Mouse (Mus musculus) CH12.LX (cell line): ENCODE data around the gene B3gnt8. TPM values are rescaled to one million over a fixed set of nuclear protein-coding genes. Genes with fewer than 3 reads are reported as not detected.

Experiments
- DNase-seq: peaks from one replicate; pipeline ENCODE4 v3.0.0-alpha.2; 2013; ENCODE audit errors: extremely low read depth
- H3K27ac ChIP-seq: 2 replicates; pipeline ENCODE4 v1.5.1; 2012; ENCODE audit warnings: low read depth, mild to moderate bottlenecking, control low read depth, moderate library complexity; ENCODE audit not compliant: insufficient read depth
- H3K27me3 ChIP-seq: replicated peaks from 2 replicates; pipeline ENCODE3; 2012; ENCODE audit warnings: inconsistent platforms
- H3K36me3 ChIP-seq, 2 experiments: replicated peaks in 1 of 2; 2 replicates each; pipeline versions ENCODE3 to v1.6.1; 2012; ENCODE audit warnings: inconsistent platforms in 1 of 2, low read length in 1 of 2, mild to moderate bottlenecking in 1 of 2, mixed read lengths in 1 of 2, moderate library complexity in 1 of 2; ENCODE audit not compliant: control insufficient read depth in 1 of 2, insufficient read depth in 1 of 2
- H3K4me1 ChIP-seq, 2 experiments: 2 replicates each; pipeline ENCODE4 v1.6.1; 2012; ENCODE audit warnings: inconsistent platforms in 1 of 2, moderate library complexity in 1 of 2; ENCODE audit not compliant: insufficient read depth in 2 of 2, control insufficient read depth in 1 of 2
- H3K4me2 ChIP-seq: 2 replicates; pipeline ENCODE4 v1.6.1; 2012; ENCODE audit warnings: low read depth, mild to moderate bottlenecking, control low read depth; ENCODE audit not compliant: poor library complexity, insufficient read depth, severe bottlenecking
- H3K4me3 ChIP-seq, 3 experiments: fragments of 150-350 bp in 1 of 3; sonication (generic) in 1 of 3; replicated peaks in 1 of 3; 2 replicates each; pipeline versions ENCODE3 to v1.5.1; 2011 to 2012; ENCODE audit warnings: low read depth in 2 of 3, low read length in 2 of 3, mild to moderate bottlenecking in 2 of 3, moderate library complexity in 2 of 3, control low read depth in 1 of 3, improper control_type of control experiment in 1 of 3, inconsistent platforms in 1 of 3, mixed read lengths in 1 of 3; ENCODE audit not compliant: poor library complexity in 1 of 3
- H3K79me2 ChIP-seq: replicated peaks from 2 replicates; pipeline ENCODE4 v1.6.1; 2012; ENCODE audit warnings: mild to moderate bottlenecking, moderate library complexity; ENCODE audit not compliant: control insufficient read depth, poor library complexity, insufficient read depth, severe bottlenecking; ENCODE audit errors: extremely low read depth
- H3K9ac ChIP-seq: 2 replicates; pipeline ENCODE4 v1.6.1; 2012; ENCODE audit warnings: low read depth, mild to moderate bottlenecking, control low read depth, moderate library complexity; ENCODE audit not compliant: insufficient read depth
- H3K9me3 ChIP-seq: replicated peaks from 2 replicates; pipeline ENCODE3; 2012; ENCODE audit warnings: low read length, inconsistent platforms, mixed read lengths
- BHLHE40 ChIP-seq: IDR thresholded peaks from 2 replicates; pipeline ENCODE4 v1.6.1; 2011; ENCODE audit warnings: mild to moderate bottlenecking, low read depth, low read length, improper control_type of control experiment
- CHD1 ChIP-seq: IDR thresholded peaks from 2 replicates; pipeline ENCODE4 v1.6.1; 2012; ENCODE audit warnings: low read depth, low read length, improper control_type of control experiment, inconsistent platforms
- ELF1 ChIP-seq: IDR thresholded peaks from 2 replicates; pipeline ENCODE4 v1.6.1; 2014; ENCODE audit warnings: low read depth, mild to moderate bottlenecking, inconsistent platforms, low read length, improper control_type of control experiment
- EP300 ChIP-seq: IDR thresholded peaks from 2 replicates; pipeline ENCODE4 v1.6.1; 2011; ENCODE audit warnings: low read length, improper control_type of control experiment
- HCFC1 ChIP-seq: IDR thresholded peaks from 2 replicates; pipeline ENCODE4 v1.6.1; 2012; ENCODE audit warnings: low read depth, mild to moderate bottlenecking, inconsistent platforms, low read length, improper control_type of control experiment
- IRF4 ChIP-seq: IDR thresholded peaks from 2 replicates; pipeline ENCODE4 v1.6.1; 2014; ENCODE audit warnings: low read depth, mild to moderate bottlenecking, inconsistent platforms, low read length, improper control_type of control experiment
- JUN ChIP-seq: IDR thresholded peaks from 2 replicates; pipeline ENCODE4 v1.6.1; 2011; ENCODE audit warnings: low read depth, mild to moderate bottlenecking, low read length, improper control_type of control experiment, moderate library complexity; ENCODE audit not compliant: insufficient read depth
- MAX ChIP-seq: IDR thresholded peaks from 2 replicates; pipeline ENCODE4 v1.6.1; 2011; ENCODE audit warnings: low read length, improper control_type of control experiment
- NRF1 ChIP-seq: IDR thresholded peaks from 2 replicates; pipeline ENCODE4 v1.6.1; 2014; ENCODE audit warnings: low read depth, mild to moderate bottlenecking, inconsistent platforms, low read length, improper control_type of control experiment, moderate library complexity
- PAX5 ChIP-seq: IDR thresholded peaks from 2 replicates; pipeline ENCODE4 v1.6.1; 2012; ENCODE audit warnings: low read length, inconsistent platforms, mixed read lengths
- POLR2A ChIP-seq: IDR thresholded peaks from 2 replicates; pipeline ENCODE4 v1.6.1; 2011; ENCODE audit warnings: low read depth, mild to moderate bottlenecking, improper control_type of control experiment, low read length
- POLR2AphosphoS2 ChIP-seq: IDR thresholded peaks from 2 replicates; pipeline ENCODE4 v1.6.1; 2011; ENCODE audit warnings: low read depth, low read length, improper control_type of control experiment
- SMC3 ChIP-seq: IDR thresholded peaks from 2 replicates; pipeline ENCODE4 v1.6.1; 2011; ENCODE audit warnings: low read depth, low read length, improper control_type of control experiment
- TBP ChIP-seq: conservative IDR thresholded peaks from 2 replicates; pipeline ENCODE4 v1.6.1; 2011; ENCODE audit warnings: low read depth, low read length, improper control_type of control experiment
- USF1 ChIP-seq: IDR thresholded peaks from 2 replicates; pipeline ENCODE4 v1.6.1; 2014; ENCODE audit warnings: low read depth, mild to moderate bottlenecking, inconsistent platforms, low read length, improper control_type of control experiment
- USF2 ChIP-seq: conservative IDR thresholded peaks from 2 replicates; pipeline ENCODE4 v1.6.1; 2011; ENCODE audit warnings: low read depth, low read length, improper control_type of control experiment
- ZC3H11A ChIP-seq: IDR thresholded peaks from 2 replicates; pipeline ENCODE4 v1.6.1; 2012; ENCODE audit warnings: low read depth, mild to moderate bottlenecking, inconsistent platforms, low read length, improper control_type of control experiment
- ZKSCAN1 ChIP-seq: IDR thresholded peaks from 2 replicates; pipeline ENCODE4 v1.6.1; 2012; ENCODE audit warnings: low read depth, inconsistent platforms, low read length, improper control_type of control experiment, borderline replicate concordance
- ZMIZ1 ChIP-seq: IDR thresholded peaks from 2 replicates; pipeline ENCODE4 v1.6.1; 2012; ENCODE audit warnings: low read depth, mild to moderate bottlenecking, inconsistent platforms, low read length, improper control_type of control experiment
- ZNF384 ChIP-seq: IDR thresholded peaks from 2 replicates; pipeline ENCODE4 v1.6.1; 2012; ENCODE audit warnings: low read depth, low read length, improper control_type of control experiment, inconsistent platforms
- dilution Hi-C: fragments of 300-500 bp; cut with MboI; formaldehyde crosslinking; loops from 2 replicates; pipeline ENCODE4 v1.14.3; 2020; ENCODE audit warnings: low sequenced_read_pairs; ENCODE audit not compliant: extremely low pct_unique_long_range_greater_than_20kb, extremely low pct_ligation_motif_present
- in situ Hi-C: fragments of 300-500 bp; cut with MboI; formaldehyde crosslinking; loops from 3 replicates; pipeline ENCODE4 v1.14.3; 2019; ENCODE audit warnings: low sequenced_read_pairs, low pct_ligation_motif_present, low pct_unique_long_range_greater_than_20kb, mixed read lengths
- polyA plus RNA-seq: library from polyadenylated mRNA; unstranded; fragments of >175 nt; gene quantifications from 2 replicates; pipeline ENCODE4 v1.2.1, GENCODE M21; 2012; ENCODE audit warnings: low read depth; ENCODE audit not compliant: insufficient read length
- total RNA-seq, 2 experiments: library from RNA; depleted of rRNA; stranded (reverse); fragments of 300-350 nt in 1 of 2; fragments of >200 nt in 1 of 2; gene quantifications; 2 replicates each; pipeline ENCODE4 v1.2.3; 2012 to 2014

Gene B3gnt8
- total and polyA plus RNA-seq, 3 experiments: 0.21 to 0.24 TPM; not detected in 1

DNA sequence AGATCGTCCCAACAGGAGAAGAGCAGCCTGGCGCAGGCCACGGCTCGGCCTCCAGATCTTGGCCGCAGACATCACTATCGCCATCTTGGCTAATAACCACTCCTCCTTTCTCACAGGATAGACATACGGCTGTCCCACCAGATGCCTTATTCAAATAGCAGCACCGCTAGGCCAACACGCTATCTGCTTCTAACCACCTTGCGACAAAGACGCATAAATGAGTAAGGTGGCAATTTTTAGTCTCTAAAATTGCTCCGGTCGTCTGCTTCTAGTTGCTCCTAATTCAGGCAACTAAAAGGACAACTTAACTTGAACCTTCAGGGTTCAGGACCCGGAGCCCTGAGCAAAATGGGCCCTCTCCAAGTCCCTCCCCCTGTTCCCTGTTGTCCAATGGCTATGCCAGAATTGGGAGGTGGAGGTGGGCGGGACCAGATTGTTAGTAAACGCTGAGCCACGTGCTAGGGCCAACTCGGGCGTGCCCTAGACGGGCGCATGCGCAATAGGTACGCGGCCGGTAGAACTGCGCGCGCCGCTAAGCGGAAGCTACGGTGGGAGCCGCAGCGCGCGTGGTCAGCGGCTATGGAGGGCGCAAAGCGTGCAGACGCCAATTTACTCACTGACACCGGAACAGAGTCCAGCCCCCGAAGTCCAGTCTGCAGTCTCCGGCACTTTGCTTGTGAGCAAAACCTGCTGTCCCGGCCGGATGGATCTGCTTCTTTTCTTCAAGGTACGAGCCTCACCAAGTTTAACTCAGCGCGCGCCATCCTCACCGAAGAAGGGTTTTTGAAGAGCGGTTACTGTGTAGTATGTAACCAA is 32.4 kb downstream of the B3gnt8 start, which contains the start of the genes Bckdha and Exosc5 (continued):
- TF ChIP-seq ZKSCAN1 (no peak), HCFC1 (peak; percentile 87), IRF4 (peak; percentile 15; the same call in 1 of the 2 replicates), POLR2A (peak; percentile 95), NRF1 (peak; percentile 98), MAX (peak; percentile 100), ELF1 (peak; percentile 89)
- TF ChIP-seq, all 38 proteins: peak for 19

- peaks cover 0 to 4% of the 10 kb centered on the region in 2 experiments; a peak in 1 of 4 replicates for H3K4me1 ChIP-seq
- no peak for TF ChIP-seq POLR2AphosphoS2
- TF ChIP-seq ZMIZ1: no peak
- TF ChIP-seq JUN: no peak
- no peak for TF ChIP-seq EP300
- TF ChIP-seq USF2: no peak
- no peak for TF ChIP-seq SMC3
- TF ChIP-seq POLR2A: no peak
- TF ChIP-seq ZC3H11A: no peak
- no peak for TF ChIP-seq ZNF384
- no peak for TF ChIP-seq USF1
- no peak for TF ChIP-seq PAX5
- TF ChIP-seq CHD1: no peak
- TF ChIP-seq, all 38 proteins: peak for 0
- H3K9me3 ChIP-seq: no peaks in the 10 kb centered on the region
- H3K27ac ChIP-seq: no peak overlapping the region
- H3K27me3 ChIP-seq: no peaks in the 10 kb centered on the region
- no peak overlapping the region for H3K9ac ChIP-seq
- dilution Hi-C loops: no loop called here
- no peak overlapping the region for H3K4me3 ChIP-seq
- DNase-seq: no peak
- in situ Hi-C loops: no loop called here
- H3K4me2 ChIP-seq: no peak overlapping the region
- H3K79me2 ChIP-seq: peaks cover 5% of the 10 kb centered on the region
- H3K36me3 ChIP-seq: peaks cover 73 to 98% of the 10 kb centered on the region in 2 experiments
Observed at GRCm38 (mm10) chr7:25666381-25666780, 39.9 kb downstream of the B3gnt8 start.

- peaks cover 3% of the 10 kb centered on the region for H3K9me3 ChIP-seq
- peaks cover 0 to 3% of the 10 kb centered on the region in 2 experiments; a peak in 1 of 4 replicates for H3K4me1 ChIP-seq
- no peak overlapping the region for H3K4me2 ChIP-seq
- H3K79me2 ChIP-seq: no peaks in the 10 kb centered on the region
- H3K36me3 ChIP-seq: peaks cover 53 to 79% of the 10 kb centered on the region in 2 experiments
- dilution Hi-C loops (no loop called here), in situ Hi-C loops (no loop called here)
- DNase-seq: no peak
- H3K9ac ChIP-seq: no peak overlapping the region
- TF ChIP-seq USF2 (no peak), SMC3 (no peak), MAX (no peak), BHLHE40 (no peak), USF1 (no peak), TBP (no peak)
- no peak overlapping the region for H3K27ac ChIP-seq
- no peak overlapping the region for H3K4me3 ChIP-seq
- H3K27me3 ChIP-seq: no peaks in the 10 kb centered on the region
Observed at GRCm38 (mm10) chr7:25669158-25669557, 42.7 kb downstream of the B3gnt8 start.
